Mouse (Mus musculus): ENCODE measurements around the gene Arhgef10l.
A peak's percentile ranks its signal among the peaks of the same experiment; 100 is the strongest.

The Arhgef10l gene

GRCm38 (mm10) chr4:140630651-140631241, 35.1 kb downstream of the Arhgef10l start:
- DNase-seq, result peak; percentile 86

GRCm38 (mm10) chr4:140630136-140630535, 35.7 kb downstream of the Arhgef10l start:
- no peak for DNase-seq

- DNase-seq, result no peak
These were observed 36.8 kb downstream of the Arhgef10l start for GRCm38 (mm10) chr4:140628971-140629370.

- no peak for DNase-seq
These were observed 37.3 kb downstream of the Arhgef10l start for GRCm38 (mm10) chr4:140628412-140628943.

- DNase-seq, result peak; percentile 53
These were observed 39.9 kb downstream of the Arhgef10l start for GRCm38 (mm10) chr4:140625651-140626525.

GRCm38 (mm10) chr4:140624468-140625176, 41.2 kb downstream of the Arhgef10l start:
- DNase-seq, result peak; percentile 62

- DNase-seq, result peak; percentile 82
These were observed 41.7 kb downstream of the Arhgef10l start for GRCm38 (mm10) chr4:140624087-140624467.

- peak; percentile 40 for DNase-seq
These were observed 43.0 kb downstream of the Arhgef10l start for GRCm38 (mm10) chr4:140622819-140623218.

GRCm38 (mm10) chr4:140620496-140620895, 45.3 kb downstream of the Arhgef10l start:
- DNase-seq, result peak; percentile 89

- peak; percentile 80 for DNase-seq
These were observed 48.1 kb downstream of the Arhgef10l start for GRCm38 (mm10) chr4:140617391-140618385.

GRCm38 (mm10) chr4:140616894-140617293, 48.9 kb downstream of the Arhgef10l start:
- DNase-seq, result peak; percentile 79

GRCm38 (mm10) chr4:140616196-140616595, 49.6 kb downstream of the Arhgef10l start:
- peak; percentile 44 for DNase-seq

- DNase-seq, result no peak
These were observed 50.0 kb downstream of the Arhgef10l start for GRCm38 (mm10) chr4:140615771-140616170.

- DNase-seq, result no peak
These were observed 51.3 kb downstream of the Arhgef10l start for GRCm38 (mm10) chr4:140614553-140614952.

- no peak for DNase-seq
These were observed 51.7 kb downstream of the Arhgef10l start for GRCm38 (mm10) chr4:140614145-140614544.

GRCm38 (mm10) chr4:140610841-140611609, 54.8 kb downstream of the Arhgef10l start:
- DNase-seq, result no peak

- DNase-seq, result no peak
These were observed 57.5 kb downstream of the Arhgef10l start for GRCm38 (mm10) chr4:140608228-140608720.

- no peak for DNase-seq
These were observed 59.0 kb downstream of the Arhgef10l start for GRCm38 (mm10) chr4:140606779-140607178.

GRCm38 (mm10) chr4:140606197-140606596, 59.6 kb downstream of the Arhgef10l start:
- no peak for DNase-seq

- no peak for DNase-seq
These were observed 60.0 kb downstream of the Arhgef10l start for GRCm38 (mm10) chr4:140605790-140606189.

- no peak for DNase-seq
These were observed 60.6 kb downstream of the Arhgef10l start for GRCm38 (mm10) chr4:140605247-140605646.

Data from kidney, adult 9 months (tissue).